Mouse (Mus musculus) splenic B cell, adult 2 months (primary cell): ENCODE measurements around the gene Emp1.
A peak's percentile ranks its signal among the peaks of the same experiment; 100 is the strongest.

Source experiments
- DNase-seq: peaks from one replicate; pipeline ENCODE4 v3.0.0-alpha.2; 2011; ENCODE audit warnings: low read depth, low spot score
- H3K27me3 ChIP-seq: 2 replicates; pipeline ENCODE4 v1.6.1; 2012; ENCODE audit warnings: mild to moderate bottlenecking, low read length, moderate library complexity, mixed read lengths; ENCODE audit not compliant: control insufficient read depth, poor library complexity, insufficient read depth, severe bottlenecking
- H3K36me3 ChIP-seq: 2 replicates; pipeline ENCODE4 v1.6.1; 2012; ENCODE audit warnings: mild to moderate bottlenecking, low read length, moderate library complexity, mixed read lengths; ENCODE audit not compliant: control insufficient read depth, poor library complexity, insufficient read depth, severe bottlenecking

The Emp1 gene

DNA sequence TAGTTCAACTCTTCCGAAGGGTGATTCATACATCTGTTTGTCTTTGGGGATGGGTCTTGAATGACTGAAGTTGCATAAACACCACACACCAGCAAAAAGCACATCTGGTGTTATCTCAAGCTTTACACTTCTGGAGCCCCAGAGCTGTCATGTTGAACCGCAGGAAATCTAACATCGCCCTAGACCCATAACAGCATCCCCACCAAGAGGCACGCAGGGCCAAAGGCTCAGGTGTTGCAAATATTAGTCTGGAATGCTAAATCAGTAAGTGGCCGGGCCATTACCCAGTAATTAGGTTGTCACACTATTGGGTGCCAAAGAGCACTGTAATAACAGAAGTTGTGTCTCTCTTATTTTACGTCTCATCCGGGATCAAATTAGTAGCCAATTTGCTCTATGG, 13.9 kb downstream of the Emp1 start:
- no peak for DNase-seq
- no peaks in the 10 kb centered on the region for H3K36me3 ChIP-seq
- no peaks in the 10 kb centered on the region for H3K27me3 ChIP-seq

DNA sequence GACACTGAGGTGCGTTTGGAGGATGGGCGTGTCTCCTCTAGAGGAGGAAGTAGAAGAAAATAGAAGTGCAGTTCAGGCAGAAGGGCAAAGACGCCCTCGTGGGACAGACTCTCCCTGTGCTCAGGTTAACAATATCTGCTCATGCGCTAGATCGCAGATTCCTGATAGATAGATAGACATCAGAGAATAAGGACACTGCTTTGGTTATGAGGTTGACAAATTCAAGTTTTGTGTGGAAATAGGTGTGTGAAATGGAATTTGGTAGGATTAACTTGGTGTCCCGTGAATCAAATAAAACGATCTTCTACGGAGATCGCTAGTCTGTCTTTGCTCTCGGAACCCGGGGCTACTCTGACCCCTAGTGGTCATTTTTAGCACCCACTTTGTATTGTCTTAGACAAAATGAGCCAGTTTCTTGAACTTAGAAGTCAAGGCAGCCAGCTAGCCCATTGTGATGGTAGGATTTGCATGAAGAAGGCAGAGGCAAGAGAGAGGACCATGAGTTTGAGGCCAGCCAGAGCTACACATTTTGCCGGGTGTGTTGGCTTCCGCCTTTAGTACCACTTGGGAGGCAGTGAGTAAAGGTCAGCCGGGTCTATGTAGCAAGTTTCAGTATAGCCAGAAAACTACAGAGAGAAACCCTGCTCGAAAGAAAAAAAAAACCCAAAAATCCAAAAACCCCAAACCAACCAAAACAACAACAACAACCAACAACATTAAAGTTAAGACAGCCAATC, 15.4 kb downstream of the Emp1 start:
- peak; percentile 75 for DNase-seq

DNA sequence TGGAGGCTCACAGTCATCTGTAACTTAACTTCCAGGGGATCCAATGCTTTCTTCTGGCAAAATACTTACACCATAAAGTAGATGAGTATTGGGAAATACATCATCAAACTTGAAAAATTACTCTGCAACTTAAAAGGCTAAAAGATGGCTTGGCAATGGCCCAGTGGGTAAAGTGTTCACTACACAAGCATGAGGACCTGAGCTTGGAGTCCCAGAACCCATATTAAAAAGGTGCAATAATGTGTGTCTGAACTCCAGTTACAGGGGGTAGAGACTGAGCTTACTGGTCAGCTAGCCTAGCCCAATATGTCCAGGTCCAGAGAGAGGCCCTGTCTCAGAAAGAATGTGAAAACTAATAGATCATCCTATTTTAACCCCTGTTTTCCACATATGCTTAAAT, 21.6 kb downstream of the Emp1 start:
- Histone ChIP-seq H3K27me3 (no peaks in the 10 kb centered on the region), H3K36me3 (no peaks in the 10 kb centered on the region)
- DNase-seq = no peak

More for the DNA sequence above, 15.4 kb downstream of the Emp1 start:
- Histone ChIP-seq H3K27me3 (no peaks in the 10 kb centered on the region), H3K36me3 (no peaks in the 10 kb centered on the region)

DNA sequence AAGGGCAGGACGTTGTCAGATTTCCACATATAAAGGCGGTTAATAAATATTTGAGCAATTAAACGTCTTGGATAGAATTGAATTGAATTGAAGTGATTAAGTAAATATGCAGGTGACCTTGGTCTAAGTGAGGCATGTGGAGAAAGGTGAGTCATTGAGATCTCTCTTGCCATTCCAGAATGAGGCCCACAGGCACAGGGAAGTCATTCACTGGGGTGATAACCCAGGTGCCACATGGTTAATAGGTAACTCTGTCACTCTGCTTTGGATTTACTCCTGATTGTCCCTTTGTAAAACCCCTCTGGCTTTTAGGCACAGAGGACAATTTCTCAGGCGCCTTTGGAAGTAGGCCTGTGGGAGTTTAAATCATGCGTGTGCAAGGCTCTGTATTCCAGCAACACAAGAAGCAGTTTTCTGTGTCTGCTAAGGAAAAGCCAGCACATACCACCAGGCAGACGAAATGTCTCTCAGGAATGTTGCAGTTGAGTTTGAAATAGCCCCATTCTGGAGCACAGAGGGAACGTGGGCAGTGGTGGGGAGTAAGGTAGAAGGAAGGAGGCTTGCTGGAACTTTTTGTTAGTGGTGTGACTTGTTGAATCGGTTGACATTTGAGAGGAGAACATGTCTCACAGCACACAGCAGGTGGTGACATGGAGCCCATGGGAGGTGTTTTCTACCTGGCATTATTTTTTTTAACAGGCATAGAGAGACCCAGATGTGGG, 23.6 kb downstream of the Emp1 start:
- DNase-seq = no peak
- no peaks in the 10 kb centered on the region for H3K36me3 ChIP-seq
- no peaks in the 10 kb centered on the region for H3K27me3 ChIP-seq

DNA sequence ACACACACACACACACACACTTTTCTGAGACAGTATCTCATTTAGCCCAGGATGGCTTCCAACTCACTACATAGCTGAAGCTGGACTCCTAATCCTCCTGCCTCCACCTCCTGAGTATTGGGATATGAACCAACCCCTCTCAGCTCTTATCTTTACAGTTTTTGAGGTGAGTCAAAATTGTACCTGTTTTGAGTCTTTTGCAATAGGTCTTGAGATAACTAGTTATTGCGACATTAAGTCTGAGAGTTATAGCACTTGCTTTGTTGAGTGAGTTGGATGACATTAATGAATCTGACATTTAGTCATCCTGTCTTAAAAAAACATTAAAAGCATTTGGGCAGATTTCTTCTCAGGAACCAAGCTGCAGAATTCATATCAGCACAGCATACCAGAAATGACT, 25.3 kb downstream of the Emp1 start:
- no peaks in the 10 kb centered on the region for H3K27me3 ChIP-seq
- no peaks in the 10 kb centered on the region for H3K36me3 ChIP-seq
- no peak for DNase-seq

DNA sequence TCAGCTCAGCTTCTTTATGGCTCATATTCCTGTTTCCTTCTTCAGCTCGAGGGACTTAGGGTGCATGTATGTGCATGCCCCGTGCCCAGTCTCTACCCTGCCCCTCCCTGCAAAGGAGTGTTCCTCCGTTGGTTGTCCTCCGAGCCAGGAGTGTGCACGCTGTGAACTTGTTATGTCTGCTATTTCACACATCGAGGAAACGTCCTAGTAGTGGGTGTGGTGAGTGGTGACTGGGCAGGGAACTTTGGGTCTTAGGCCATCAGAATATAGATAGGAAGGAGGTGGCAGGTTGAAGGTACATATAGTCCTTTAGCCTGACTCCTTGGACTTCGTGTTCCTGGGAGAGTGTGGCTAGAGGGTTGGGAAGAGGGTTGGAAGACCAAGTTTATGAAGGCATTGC, 26.4 kb downstream of the Emp1 start:
- DNase-seq = no peak
- Histone ChIP-seq H3K27me3 (no peaks in the 10 kb centered on the region), H3K36me3 (no peaks in the 10 kb centered on the region)

DNA sequence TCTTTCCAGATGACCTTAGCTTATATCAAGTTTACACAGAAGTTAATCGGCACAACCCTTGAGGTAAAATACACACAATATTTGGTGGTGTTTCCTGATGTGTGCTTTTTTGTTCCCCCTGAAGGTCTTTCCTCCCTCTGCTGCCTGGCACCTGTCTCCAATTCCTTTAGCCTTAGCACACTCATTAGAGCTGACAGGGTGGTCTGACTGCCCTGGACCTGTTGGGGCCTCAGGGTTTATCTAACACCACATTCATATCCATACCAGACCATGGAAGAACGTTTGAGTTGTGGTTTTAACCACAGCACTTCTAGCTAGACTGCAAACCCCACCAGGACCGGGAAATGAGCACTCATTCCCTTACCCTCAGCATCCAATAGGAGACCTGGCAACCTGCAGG, 28.1 kb downstream of the Emp1 start:
- H3K27me3 ChIP-seq = no peaks in the 10 kb centered on the region
- no peak for DNase-seq
- H3K36me3 ChIP-seq = no peaks in the 10 kb centered on the region

DNA sequence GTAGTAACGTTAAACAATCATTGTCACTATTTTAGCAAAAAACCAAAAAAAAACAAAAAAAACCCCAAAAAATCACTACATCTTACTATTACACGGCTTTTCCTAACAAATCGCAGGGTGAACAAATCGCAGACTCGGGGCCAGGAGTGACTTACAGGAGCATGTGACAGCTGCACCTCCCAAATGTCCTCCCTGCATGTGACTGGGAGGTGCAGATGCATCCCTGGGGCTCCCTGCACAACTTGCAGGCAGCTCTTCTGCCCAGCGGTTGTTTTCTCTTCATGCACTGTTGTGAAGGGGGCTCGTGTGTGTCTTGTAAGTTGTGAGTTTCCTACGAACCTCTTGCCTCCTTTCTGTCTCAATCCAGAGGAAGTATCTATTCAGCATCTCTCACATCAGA, 33.0 kb downstream of the Emp1 start:
- H3K36me3 ChIP-seq = no peaks in the 10 kb centered on the region
- H3K27me3 ChIP-seq = no peaks in the 10 kb centered on the region
- no peak for DNase-seq

DNA sequence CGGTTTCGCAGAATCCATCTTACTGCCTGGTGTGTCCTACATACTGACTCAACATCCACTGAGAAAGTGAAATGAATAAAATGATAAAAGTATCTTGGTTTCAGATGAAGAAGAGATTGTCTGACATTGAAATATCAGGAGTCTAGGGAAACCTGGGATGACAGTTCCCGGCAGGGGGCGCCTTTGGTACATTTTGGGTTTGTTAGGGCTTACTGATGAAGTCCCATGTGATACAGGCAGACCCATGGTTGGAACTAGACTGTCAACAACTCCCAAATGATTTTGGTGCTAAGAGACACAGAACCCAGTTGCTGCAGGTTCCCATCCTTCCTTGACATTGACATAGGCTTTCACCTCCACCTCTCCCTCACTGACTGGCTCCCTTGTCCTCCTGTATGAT, 34.7 kb downstream of the Emp1 start:
- DNase-seq = no peak
- Histone ChIP-seq H3K27me3 (no peaks in the 10 kb centered on the region), H3K36me3 (no peaks in the 10 kb centered on the region)

DNA sequence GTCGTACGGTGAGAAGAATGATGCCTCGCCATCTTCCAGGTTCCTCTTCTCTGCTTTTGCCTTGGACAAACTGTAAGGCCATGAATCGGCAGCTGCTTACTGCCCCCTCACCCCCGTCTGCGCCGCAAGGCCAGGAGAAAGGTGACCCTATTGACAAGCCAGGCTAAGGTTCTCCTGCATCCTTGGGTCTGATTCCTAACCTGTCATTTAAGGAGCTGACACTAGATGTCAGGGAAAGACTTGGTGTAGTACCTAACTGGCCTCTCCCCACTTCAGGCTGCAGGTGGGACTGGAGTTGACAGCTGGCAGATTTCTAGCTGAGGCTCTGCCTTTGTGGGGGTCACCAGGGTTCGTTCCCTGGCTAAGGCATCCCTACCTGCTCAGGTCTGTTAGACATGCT, 35.4 kb downstream of the Emp1 start:
- no peak for DNase-seq
- Histone ChIP-seq H3K27me3 (no peaks in the 10 kb centered on the region), H3K36me3 (no peaks in the 10 kb centered on the region)

DNA sequence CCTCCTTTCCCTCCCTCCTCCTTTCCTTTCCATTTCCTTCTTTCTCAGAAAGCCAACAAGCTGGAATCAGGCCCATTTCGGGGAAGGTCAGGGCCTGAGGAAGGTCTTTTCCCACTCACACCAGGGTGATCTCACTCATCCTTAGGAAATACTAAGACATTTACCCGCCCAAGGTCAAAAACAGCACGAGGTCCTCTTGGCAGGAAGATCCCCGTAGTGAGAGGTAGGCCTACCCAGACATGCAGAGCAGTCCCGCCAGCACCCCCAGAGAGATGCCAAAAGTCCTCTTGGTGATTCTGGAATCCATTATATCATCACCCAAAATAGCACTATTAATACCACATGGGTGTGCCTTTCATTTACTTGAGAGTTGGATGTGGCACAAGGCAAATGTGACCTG, 36.5 kb downstream of the Emp1 start:
- no peak for DNase-seq
- H3K27me3 ChIP-seq = no peaks in the 10 kb centered on the region
- H3K36me3 ChIP-seq = no peaks in the 10 kb centered on the region

DNA sequence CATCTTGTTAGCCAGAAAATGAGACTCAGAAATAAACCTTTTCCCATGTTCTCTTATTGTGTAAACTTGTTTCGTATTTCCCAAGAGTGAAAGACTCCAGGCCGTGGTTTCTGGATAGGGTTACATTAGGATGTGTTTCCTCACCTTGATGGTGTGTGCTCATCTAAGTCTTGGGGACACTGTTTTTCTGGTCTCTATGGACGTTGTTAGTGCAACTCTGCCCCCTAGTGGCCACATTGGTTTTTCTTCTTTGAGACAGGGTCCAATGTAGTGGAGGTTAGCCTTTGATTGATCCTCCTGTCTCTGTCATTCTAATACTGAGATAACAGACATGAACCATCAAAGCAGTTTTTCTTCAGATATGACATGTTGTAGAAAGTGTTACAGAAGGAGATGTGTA, 38.0 kb downstream of the Emp1 start:
- peak; percentile 68 for DNase-seq
- H3K27me3 ChIP-seq = no peaks in the 10 kb centered on the region
- no peaks in the 10 kb centered on the region for H3K36me3 ChIP-seq

DNA sequence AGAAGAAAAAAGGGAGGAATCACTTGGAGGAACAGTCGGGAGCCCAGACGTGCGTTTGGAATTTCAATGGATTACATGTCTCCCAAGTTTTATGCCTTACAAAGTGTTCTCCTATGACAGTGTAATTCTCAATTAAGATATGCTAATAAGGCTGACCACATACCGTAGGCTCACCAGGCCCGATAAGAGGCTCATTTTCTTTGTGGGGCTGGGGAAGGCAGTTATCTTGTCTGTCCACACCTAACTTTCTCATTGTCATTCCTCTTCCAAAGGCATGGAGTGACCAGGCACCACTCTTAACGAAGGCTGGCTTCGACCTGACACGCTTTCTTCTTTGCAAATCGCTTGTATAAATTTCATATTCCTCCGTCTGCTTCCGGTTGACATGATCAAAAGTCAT, 42.7 kb downstream of the Emp1 start:
- no peak for DNase-seq
- Histone ChIP-seq H3K36me3 (no peaks in the 10 kb centered on the region), H3K27me3 (no peaks in the 10 kb centered on the region)

DNA sequence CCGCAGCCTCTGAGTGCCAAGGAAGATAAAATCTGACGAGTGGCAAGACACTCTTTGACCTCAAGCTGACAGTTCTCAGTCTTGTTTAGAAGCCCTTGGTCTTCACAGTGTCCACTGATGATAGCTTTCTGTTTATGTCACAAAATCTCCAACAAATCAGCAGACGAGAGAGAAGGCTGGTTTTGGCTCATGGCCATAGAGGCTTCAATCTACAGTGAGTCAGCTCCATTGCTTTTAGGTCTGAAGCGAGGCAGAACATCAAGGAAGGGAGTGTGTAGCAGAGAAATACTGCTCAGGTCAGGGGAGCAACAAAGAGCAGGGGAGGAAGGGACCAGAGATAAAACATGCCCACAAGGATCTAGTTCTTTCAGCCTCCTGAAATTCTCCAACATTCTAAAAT, 45.0 kb downstream of the Emp1 start:
- H3K27me3 ChIP-seq = no peaks in the 10 kb centered on the region
- no peaks in the 10 kb centered on the region for H3K36me3 ChIP-seq
- no peak for DNase-seq

DNA sequence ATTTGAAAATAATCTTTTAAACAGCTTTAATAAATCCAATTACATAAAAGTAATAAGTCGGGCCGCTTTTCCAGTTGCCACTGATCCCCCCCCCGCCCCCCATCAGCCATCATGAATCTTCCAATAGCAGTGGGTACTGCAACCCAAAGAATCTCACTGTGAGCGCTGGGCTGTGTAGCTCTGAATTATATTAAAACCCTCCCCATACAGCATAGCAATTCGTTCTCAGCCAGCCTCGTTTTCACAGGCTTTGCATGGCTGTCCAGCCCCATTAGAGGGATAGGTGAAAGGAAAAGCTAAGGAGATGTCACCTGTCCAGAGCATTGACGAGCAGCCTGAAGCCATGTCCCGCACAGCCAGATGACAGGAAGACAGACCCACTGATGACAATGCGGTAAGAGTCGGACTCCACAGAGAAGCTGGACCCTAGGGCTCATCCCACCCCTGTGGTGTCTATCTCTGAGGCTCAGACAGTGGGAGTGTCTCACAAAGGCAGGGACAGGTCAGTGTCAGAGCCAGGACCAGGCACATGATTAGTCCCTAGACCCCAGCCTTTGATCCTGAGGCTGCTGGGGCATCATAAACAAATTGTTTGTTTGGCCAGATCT, 49.5 kb downstream of the Emp1 start:
- DNase-seq = no peak
- no peaks in the 10 kb centered on the region for H3K36me3 ChIP-seq

More for the DNA sequence above, 49.5 kb downstream of the Emp1 start:
- no peaks in the 10 kb centered on the region for H3K27me3 ChIP-seq
